Mouse (Mus musculus) ES-Bruce4 (cell line): ENCODE results near the gene Ldhc. TPM values are rescaled to one million over a fixed set of nuclear protein-coding genes. Genes with fewer than 3 reads are reported as not detected.

Experiments
- H3K27ac ChIP-seq: 2 replicates; pipeline ENCODE4 v1.5.1; 2012; ENCODE audit warnings: low read length, inconsistent platforms; ENCODE audit not compliant: insufficient read depth
- H3K27me3 ChIP-seq: 2 replicates; pipeline ENCODE4 v1.6.1; 2012; ENCODE audit warnings: mild to moderate bottlenecking, low read length, inconsistent platforms; ENCODE audit not compliant: control insufficient read depth, poor library complexity, insufficient read depth, severe bottlenecking
- H3K36me3 ChIP-seq: 2 replicates; pipeline ENCODE4 v1.6.1; 2012; ENCODE audit warnings: inconsistent platforms, mild to moderate bottlenecking, low read length, moderate library complexity; ENCODE audit not compliant: control insufficient read depth, poor library complexity, insufficient read depth, severe bottlenecking
- H3K4me1 ChIP-seq: one replicate; pipeline ENCODE4 v1.8.1; 2011; ENCODE audit warnings: low read length; ENCODE audit not compliant: control insufficient read depth, insufficient read depth
- H3K4me3 ChIP-seq: 2 replicates; pipeline ENCODE4 v1.5.1; 2011; ENCODE audit warnings: low read depth, mild to moderate bottlenecking, low read length
- H3K9ac ChIP-seq: 2 replicates; pipeline ENCODE4 v1.6.1; 2012; ENCODE audit warnings: low read depth, mild to moderate bottlenecking, inconsistent platforms; ENCODE audit not compliant: poor library complexity, severe bottlenecking
- H3K9me3 ChIP-seq: replicated peaks from 2 replicates; pipeline ENCODE4 v1.6.1; 2012; ENCODE audit warnings: mild to moderate bottlenecking, low read length, inconsistent platforms; ENCODE audit not compliant: control insufficient read depth, poor library complexity, insufficient read depth, severe bottlenecking
- CTCF ChIP-seq: IDR thresholded peaks from one replicate; pipeline ENCODE4 v1.8.1; 2011; ENCODE audit warnings: low read depth, low read length
- EP300 ChIP-seq: IDR thresholded peaks from 2 replicates; pipeline ENCODE4 v1.6.1; 2011; ENCODE audit warnings: low read depth, low read length; ENCODE audit not compliant: insufficient read depth
- POLR2A ChIP-seq: IDR thresholded peaks from one replicate; pipeline ENCODE4 v1.8.1; 2011; ENCODE audit warnings: low read length; ENCODE audit not compliant: insufficient read depth
- polyA plus RNA-seq: library from polyadenylated mRNA; stranded (reverse); fragments of >200 nt; gene quantifications from 2 replicates; pipeline ENCODE4 v1.2.4, GENCODE M21; 2011; ENCODE audit warnings: low read depth; ENCODE audit not compliant: missing spikeins, insufficient read depth, insufficient read length

Gene Ldhc
- polyA plus RNA-seq, 1 experiment, result 0.57 TPM

DNA sequence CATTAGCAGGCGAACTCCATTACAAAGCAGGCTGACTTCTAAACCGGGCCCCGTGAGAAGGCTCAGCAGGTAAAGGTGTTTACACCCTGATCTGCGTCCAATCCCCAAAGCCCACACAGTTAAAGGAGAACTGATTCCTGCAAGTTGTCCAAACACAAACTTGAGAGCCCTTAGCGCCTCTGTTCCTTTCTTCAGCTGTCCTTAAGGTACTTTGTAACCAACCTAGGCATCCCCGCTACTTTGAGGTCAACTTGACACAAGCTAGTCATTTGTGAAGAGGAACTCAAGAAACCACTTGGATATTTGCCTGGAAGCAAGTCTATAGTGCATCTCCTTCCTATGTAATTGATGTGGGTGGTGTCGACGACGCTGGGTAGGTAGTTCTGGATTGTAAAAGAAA is 3.6 kb upstream of the Ldhc start:
- Histone ChIP-seq H3K27me3 (no peaks in the 10 kb centered on the region), H3K9ac (no peak overlapping the region), H3K36me3 (peaks cover 27% of the 10 kb centered on the region), H3K9me3 (no peaks in the 10 kb centered on the region), H3K4me1 (no peaks in the 10 kb centered on the region), H3K4me3 (no peak overlapping the region), H3K27ac (no peak overlapping the region)
- TF ChIP-seq POLR2A, result no peak
- TF ChIP-seq EP300, result no peak
- no peak for TF ChIP-seq CTCF

DNA sequence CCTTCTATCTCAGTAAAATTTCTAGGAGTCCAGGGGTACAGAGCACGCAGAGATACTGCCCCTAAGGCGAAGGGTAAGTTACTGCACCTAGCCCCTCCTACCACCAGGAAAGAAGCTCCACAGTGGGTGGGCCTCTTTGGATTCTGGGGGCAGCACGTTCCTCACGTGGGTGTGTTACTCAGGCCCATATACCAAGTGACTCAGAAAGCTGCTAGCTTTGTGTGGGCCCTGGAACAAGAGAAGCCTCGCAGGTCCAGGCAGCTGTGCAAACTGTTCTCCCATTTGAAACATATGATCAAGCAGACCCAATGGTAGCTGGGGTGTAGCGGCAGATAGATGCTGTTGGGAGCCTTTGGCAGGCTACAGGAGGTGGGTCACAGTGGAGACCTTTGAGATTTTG is 2.0 kb upstream of the Ldhc start:
- H3K36me3 ChIP-seq, result peaks cover 12% of the 10 kb centered on the region
- H3K4me3 ChIP-seq, result no peak overlapping the region
- TF ChIP-seq CTCF, result no peak
- TF ChIP-seq POLR2A, result no peak
- no peak for TF ChIP-seq EP300
- no peak overlapping the region for H3K27ac ChIP-seq
- H3K9me3 ChIP-seq, result no peaks in the 10 kb centered on the region
- no peaks in the 10 kb centered on the region for H3K27me3 ChIP-seq
- H3K4me1 ChIP-seq, result no peaks in the 10 kb centered on the region
- no peak overlapping the region for H3K9ac ChIP-seq

DNA sequence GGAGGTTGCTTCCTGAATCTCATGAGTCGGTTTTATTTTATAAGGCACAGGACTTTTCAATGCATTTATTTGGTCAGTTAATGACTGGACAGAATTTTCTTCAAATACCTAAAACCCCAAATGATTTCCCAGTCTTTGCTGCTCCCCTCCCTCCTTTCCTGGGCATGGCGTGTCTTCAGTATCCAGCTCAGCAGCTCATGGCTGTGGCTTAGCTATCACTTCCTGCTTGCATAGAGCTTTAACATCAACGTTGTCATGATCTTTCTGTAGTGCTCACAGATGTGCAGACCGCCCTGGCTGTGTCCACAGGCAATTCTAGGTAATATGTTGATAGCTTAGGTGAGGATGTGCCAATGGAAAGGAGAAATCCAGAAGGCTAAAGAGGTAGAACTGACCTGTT is 11.0 kb downstream of the Ldhc start:
- Histone ChIP-seq H3K4me3 (no peak overlapping the region), H3K9ac (no peak overlapping the region), H3K36me3 (no peaks in the 10 kb centered on the region), H3K9me3 (no peaks in the 10 kb centered on the region), H3K27ac (no peak overlapping the region), H3K27me3 (no peaks in the 10 kb centered on the region; the same call in 1 of the 2 replicates), H3K4me1 (no peaks in the 10 kb centered on the region)
- TF ChIP-seq EP300 (no peak), CTCF (no peak), POLR2A (no peak)

DNA sequence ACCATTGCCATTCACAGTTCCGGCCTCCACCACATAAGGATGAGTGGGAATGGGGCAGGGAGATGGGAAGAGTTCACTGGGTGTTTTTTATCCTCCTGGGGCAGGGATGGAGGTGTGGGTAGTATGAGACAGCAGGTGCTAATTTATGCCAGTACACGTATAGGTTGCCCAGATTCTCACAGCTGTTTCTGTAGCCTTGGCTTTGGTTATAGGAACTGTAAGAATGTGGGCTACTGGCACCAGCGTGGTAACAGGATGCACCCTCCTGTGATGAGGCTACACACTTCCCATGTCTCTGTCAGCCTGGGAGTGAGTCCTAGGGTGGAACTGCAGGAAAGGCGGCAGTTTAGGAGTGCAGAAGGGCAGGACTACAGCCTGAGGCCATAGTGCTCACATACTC is 15.8 kb downstream of the Ldhc start:
- Histone ChIP-seq H3K4me3 (no peak overlapping the region), H3K4me1 (no peaks in the 10 kb centered on the region), H3K9ac (no peak overlapping the region), H3K27ac (no peak overlapping the region), H3K9me3 (no peaks in the 10 kb centered on the region), H3K27me3 (no peaks in the 10 kb centered on the region), H3K36me3 (no peaks in the 10 kb centered on the region)
- TF ChIP-seq CTCF, result no peak
- no peak for TF ChIP-seq POLR2A
- no peak for TF ChIP-seq EP300

DNA sequence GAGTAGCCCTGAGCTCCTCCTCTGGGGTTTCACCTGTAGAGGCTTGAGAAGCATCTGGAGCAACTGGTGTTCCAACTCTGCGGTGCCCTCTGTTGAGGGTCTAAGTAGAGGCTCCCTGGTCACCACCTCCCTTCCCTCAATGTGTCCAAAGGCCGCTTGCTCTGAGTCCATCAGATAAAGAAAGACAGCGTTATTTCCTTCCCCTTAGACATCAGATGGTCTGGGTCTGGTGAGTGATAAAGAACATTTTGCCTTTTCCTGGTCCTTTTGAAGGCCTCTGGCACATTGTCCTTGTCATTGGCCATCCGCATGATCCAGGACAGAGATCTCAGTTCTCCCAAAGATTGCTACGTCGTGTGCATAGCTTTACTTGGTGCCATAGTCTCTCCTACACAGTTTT is 16.3 kb downstream of the Ldhc start:
- no peaks in the 10 kb centered on the region for H3K4me1 ChIP-seq
- no peak overlapping the region for H3K4me3 ChIP-seq
- no peaks in the 10 kb centered on the region for H3K36me3 ChIP-seq
- H3K9ac ChIP-seq, result no peak overlapping the region
- TF ChIP-seq EP300 (no peak), POLR2A (no peak), CTCF (no peak)
- no peaks in the 10 kb centered on the region for H3K9me3 ChIP-seq
- no peaks in the 10 kb centered on the region for H3K27me3 ChIP-seq
- H3K27ac ChIP-seq, result no peak overlapping the region

DNA sequence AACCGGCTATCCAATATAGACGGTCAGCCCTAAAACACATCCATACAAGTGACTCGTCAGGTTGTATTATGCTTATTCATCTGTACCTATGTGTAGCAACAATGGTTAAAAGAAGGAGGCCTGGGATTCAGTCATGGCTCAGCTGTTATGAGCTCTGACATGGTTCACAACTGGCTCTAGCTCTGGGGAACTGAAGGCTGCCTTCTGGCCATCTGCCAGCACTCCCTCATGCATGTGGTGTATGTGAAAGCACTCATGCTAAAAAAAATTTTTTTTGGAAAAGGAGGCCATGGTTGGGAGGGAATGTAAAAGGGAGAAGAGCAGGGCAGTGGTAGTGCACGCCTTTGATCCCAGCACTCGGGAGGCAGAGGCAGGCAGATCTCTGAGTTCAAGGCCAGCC is 18.8 kb downstream of the Ldhc start:
- Histone ChIP-seq H3K4me1 (no peaks in the 10 kb centered on the region), H3K9ac (no peak overlapping the region), H3K9me3 (no peaks in the 10 kb centered on the region), H3K4me3 (no peak overlapping the region), H3K27me3 (no peaks in the 10 kb centered on the region), H3K27ac (no peak overlapping the region), H3K36me3 (no peaks in the 10 kb centered on the region)
- TF ChIP-seq EP300 (no peak), POLR2A (no peak), CTCF (no peak)
